Mouse (Mus musculus): ENCODE measurements at regions not wholly inside any gene's neighbourhood (a gene's known extent, or its start where the extent isn't known, plus 50 kb on each side); places are given as distances from the start of the nearest gene placed in this dataset.
A peak's percentile ranks its signal among the peaks of the same experiment; 100 is the strongest.

DNA sequence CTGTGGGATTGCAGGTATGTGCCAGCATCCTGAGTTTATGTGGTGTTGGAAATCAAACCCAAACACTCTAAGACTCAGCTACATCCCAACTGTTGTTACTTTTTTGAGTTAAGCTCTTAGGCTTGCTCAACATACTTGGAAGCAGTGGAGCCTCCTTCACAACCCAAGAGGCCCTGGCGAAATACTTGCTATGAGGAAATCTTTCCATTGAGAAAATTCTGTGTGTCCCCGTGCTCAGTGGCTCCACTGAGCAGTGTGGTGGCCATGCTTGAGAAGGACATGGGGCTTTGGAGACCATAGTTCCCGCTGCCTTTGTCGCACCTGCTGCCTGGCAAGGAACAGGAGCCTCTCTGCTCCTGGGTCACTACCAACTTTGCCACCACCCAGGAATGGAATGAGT, 89.9 kb upstream of the Ccnd1 start:
- Histone ChIP-seq H3K4me2 (no peak overlapping the region), H3K27ac (no peak overlapping the region), H3K4me3 (replicated peaks) (no peak overlapping the region), H3K9ac (no peak overlapping the region), H3K27me3 (no peaks in the 10 kb centered on the region), H3K9me3 (replicated peaks) (no peaks in the 10 kb centered on the region), H3K36me3 (no peaks in the 10 kb centered on the region), H3K4me1 (peaks cover 39% of the 10 kb centered on the region)
- ATAC-seq (replicated peaks; ENCODE audit: low FRiP score): no peak
- 90% methylated on average over 4 of the region's 4 CpGs for WGBS

DNA sequence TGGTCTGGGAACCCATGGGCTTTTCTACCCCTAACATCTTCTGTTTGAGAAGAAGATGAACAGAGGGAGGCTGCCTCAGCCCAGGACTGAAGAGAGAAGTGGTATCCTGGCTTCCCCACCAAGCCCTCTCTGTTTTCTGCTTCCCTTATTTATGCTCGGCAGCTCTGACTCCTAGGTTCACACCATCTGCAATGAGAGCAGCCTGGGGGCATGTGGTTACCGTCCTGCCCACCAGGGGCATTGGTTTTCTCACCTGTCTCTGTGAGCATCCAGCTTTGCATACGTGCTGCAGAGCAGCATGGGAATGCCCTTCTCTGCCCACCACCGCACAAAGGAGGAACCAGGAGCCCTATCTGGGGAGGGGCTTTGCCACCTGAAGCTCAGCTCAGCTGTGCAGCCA, 89.4 kb upstream of the Ccnd1 start:
- Histone ChIP-seq H3K9ac (no peak overlapping the region), H3K4me2 (no peak overlapping the region), H3K27ac (no peak overlapping the region), H3K4me3 (replicated peaks) (no peak overlapping the region), H3K27me3 (no peaks in the 10 kb centered on the region), H3K9me3 (replicated peaks) (no peaks in the 10 kb centered on the region), H3K36me3 (no peaks in the 10 kb centered on the region), H3K4me1 (peaks cover 39% of the 10 kb centered on the region)
- ATAC-seq (replicated peaks; ENCODE audit: low FRiP score): no peak
- 38% methylated on average over 4 of the region's 4 CpGs for WGBS

DNA sequence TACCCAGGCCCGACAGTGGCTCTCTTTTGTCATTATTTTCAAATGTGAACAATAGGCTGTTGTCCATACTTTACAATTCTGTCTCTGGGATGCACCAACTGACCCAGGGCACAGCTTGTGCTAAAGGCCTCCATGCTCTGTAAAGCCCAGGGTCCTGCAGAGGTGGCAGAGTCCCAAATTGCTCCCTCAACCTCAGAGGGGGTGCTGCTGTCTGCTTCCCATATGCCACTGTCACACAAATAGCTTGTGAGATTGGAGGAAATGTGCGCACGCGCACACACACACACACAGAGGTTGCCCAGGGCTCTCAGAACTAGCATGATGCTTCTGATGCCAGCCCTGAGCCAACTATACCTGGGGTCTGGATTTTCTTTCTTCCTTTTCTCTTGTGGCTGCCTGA, 87.3 kb upstream of the Ccnd1 start:
- no peak for ATAC-seq (replicated peaks; ENCODE audit: low FRiP score)
- Histone ChIP-seq H3K4me2 (no peak overlapping the region), H3K27ac (no peak overlapping the region), H3K9ac (no peak overlapping the region), H3K4me1 (peaks cover 39% of the 10 kb centered on the region), H3K4me3 (replicated peaks) (no peak overlapping the region), H3K36me3 (no peaks in the 10 kb centered on the region), H3K9me3 (replicated peaks) (no peaks in the 10 kb centered on the region), H3K27me3 (no peaks in the 10 kb centered on the region)
- 89% methylated on average over 4 of the region's 4 CpGs for WGBS

DNA sequence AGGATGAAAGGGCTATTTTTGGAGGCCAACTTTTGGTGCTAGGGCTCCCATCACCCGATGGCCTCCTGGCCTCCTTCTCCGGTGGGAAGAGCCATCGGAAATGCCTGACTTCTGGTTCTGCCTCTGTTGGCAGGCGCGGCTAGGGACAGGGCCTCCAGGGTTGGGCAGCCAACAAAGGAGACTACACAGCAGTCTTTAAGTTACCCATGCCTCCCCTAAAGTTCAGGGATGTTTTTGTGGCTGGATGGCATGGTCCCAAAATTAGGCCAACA, 86.2 kb upstream of the Ccnd1 start:
- Histone ChIP-seq H3K4me2 (no peak overlapping the region), H3K4me1 (peaks cover 29% of the 10 kb centered on the region), H3K36me3 (no peaks in the 10 kb centered on the region), H3K9ac (no peak overlapping the region), H3K9me3 (replicated peaks) (no peaks in the 10 kb centered on the region), H3K27ac (peak overlapping the region; percentile 64), H3K4me3 (replicated peaks) (no peak overlapping the region), H3K27me3 (no peaks in the 10 kb centered on the region)
- WGBS: 82% methylated on average over 5 of the region's 5 CpGs
- ATAC-seq (replicated peaks; ENCODE audit: low FRiP score): no peak

DNA sequence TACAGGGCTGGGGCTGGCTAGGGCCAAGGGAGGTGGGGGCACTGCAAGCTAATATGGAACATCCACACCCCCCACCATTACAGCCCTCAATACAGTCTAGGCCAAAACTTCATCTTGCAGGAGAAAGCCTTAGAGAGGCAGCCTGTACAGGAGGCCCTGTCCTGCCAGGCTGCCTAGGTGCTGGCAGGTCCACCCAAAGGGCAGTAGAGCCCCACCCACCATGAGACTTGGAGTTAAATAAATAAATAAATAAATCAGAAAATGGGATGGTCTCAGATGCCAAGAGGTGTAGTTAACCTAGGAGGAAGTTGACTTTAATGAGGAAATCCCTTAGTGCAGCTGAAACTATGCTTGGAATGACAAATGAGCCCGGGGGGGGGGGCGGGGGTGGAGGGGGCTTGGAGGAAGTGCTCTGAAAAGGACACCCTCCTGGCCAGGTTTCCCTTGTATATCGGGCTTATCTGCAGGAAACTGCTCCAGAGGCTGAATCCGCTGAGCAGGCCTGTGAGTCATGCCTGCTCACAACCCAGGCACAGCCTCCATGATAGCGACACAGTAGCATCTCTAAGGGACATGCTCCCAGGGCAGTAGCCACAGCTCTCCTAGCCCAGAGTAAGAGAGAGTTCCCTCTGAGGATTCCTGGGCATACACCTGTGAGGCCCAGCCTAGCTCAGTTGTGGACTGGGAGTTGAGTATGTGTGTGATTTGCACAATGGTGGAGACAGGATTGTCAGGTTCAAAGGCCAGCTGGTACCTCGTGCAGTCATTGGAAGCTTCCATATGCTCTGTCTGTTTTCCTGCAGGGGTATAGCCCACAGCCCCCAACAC, 85.7 kb upstream of the Ccnd1 start:
- ATAC-seq (replicated peaks; ENCODE audit: low FRiP score): peak; percentile 47
- H3K9me3 ChIP-seq (replicated peaks): no peaks in the 10 kb centered on the region
- H3K27ac ChIP-seq: peak overlapping the region; percentile 71
- H3K27me3 ChIP-seq: no peaks in the 10 kb centered on the region
- H3K4me2 ChIP-seq: no peak overlapping the region
- H3K9ac ChIP-seq: no peak overlapping the region
- whole genome bisulfite sequencing: 39% methylated on average over 6 of the region's 6 CpGs
- peaks cover 25% of the 10 kb centered on the region for H3K4me1 ChIP-seq
- no peaks in the 10 kb centered on the region for H3K36me3 ChIP-seq
- H3K4me3 ChIP-seq (replicated peaks): no peak overlapping the region

DNA sequence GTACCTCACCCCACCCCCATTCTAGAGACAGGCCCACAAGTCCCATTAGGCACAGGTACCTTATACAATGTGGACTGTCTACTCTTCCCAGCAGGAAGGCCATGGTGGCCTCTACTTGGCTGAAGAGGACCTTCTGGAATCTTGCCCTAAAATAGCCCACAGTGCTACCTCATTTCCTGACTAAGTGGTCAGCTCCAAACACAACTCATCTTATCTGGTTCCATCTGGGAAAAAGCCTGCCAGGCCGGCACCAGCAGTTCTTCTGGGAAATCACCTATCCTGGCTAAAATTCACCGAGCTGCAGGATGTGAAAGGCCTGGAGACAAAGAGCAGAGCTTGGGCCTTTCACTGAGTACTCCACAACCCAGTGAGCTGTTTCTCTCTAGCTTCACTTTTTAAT, 84.9 kb upstream of the Ccnd1 start:
- Histone ChIP-seq H3K9me3 (replicated peaks) (no peaks in the 10 kb centered on the region), H3K27me3 (no peaks in the 10 kb centered on the region), H3K4me1 (peaks cover 18% of the 10 kb centered on the region), H3K9ac (no peak overlapping the region), H3K4me2 (no peak overlapping the region), H3K36me3 (no peaks in the 10 kb centered on the region), H3K27ac (peak overlapping the region; percentile 71), H3K4me3 (replicated peaks) (no peak overlapping the region)
- 80% methylated on average over 2 of the region's 2 CpGs for WGBS
- ATAC-seq (replicated peaks; ENCODE audit: low FRiP score): no peak

DNA sequence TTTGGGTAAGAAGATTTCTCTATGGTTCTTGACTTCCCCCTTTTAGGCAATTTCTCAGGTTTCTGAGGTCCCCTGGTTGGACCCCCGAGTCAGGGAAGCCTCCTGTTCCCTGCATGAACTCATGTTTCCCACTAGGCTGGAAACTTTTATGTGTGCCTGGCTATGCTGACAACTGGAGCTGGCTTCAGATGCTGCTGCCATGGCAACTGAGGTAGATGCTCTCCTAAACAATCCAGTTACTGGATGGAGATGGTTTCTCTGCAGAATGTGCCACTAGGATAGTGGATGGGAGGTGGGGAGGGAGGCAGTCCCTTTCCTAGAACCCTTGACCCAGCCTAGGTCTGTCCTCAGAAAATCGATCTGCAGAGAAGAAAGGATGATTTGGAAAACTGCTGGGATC, 79.4 kb upstream of the Ccnd1 start:
- Histone ChIP-seq H3K36me3 (no peaks in the 10 kb centered on the region), H3K9ac (no peak overlapping the region), H3K27me3 (no peaks in the 10 kb centered on the region), H3K27ac (no peak overlapping the region), H3K4me2 (no peak overlapping the region), H3K4me1 (peaks cover 12% of the 10 kb centered on the region), H3K4me3 (replicated peaks) (no peak overlapping the region), H3K9me3 (replicated peaks) (no peaks in the 10 kb centered on the region)
- ATAC-seq (replicated peaks; ENCODE audit: low FRiP score): no peak
- 68% methylated on average over 2 of the region's 2 CpGs for WGBS

DNA sequence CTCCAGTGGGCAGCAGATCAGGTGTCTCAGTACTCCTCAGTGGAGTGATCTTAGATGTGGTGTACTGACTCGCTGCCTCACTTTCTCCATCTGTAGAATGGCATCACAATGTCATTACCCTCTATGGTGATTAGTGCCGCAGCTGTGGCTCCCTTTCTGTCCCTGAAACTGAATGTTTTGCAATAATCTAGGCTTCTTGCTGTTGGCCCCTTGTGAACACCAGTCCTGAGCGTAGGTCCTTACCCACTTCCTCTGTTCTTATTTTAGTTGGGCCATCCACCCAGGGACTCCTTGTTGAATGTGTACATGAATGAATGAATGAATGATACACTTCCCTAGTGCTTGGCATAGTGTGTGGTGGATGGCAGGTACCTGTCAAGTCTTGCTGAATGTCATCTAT, 78.4 kb upstream of the Ccnd1 start:
- H3K4me1 ChIP-seq: peaks cover 12% of the 10 kb centered on the region
- H3K4me3 ChIP-seq (replicated peaks): no peak overlapping the region
- H3K4me2 ChIP-seq: no peak overlapping the region
- ATAC-seq (replicated peaks; ENCODE audit: low FRiP score): no peak
- H3K27ac ChIP-seq: no peak overlapping the region
- WGBS: 92% methylated on average over 3 of the region's 3 CpGs
- no peaks in the 10 kb centered on the region for H3K9me3 ChIP-seq (replicated peaks)
- no peaks in the 10 kb centered on the region for H3K27me3 ChIP-seq
- H3K36me3 ChIP-seq: no peaks in the 10 kb centered on the region
- H3K9ac ChIP-seq: no peak overlapping the region

DNA sequence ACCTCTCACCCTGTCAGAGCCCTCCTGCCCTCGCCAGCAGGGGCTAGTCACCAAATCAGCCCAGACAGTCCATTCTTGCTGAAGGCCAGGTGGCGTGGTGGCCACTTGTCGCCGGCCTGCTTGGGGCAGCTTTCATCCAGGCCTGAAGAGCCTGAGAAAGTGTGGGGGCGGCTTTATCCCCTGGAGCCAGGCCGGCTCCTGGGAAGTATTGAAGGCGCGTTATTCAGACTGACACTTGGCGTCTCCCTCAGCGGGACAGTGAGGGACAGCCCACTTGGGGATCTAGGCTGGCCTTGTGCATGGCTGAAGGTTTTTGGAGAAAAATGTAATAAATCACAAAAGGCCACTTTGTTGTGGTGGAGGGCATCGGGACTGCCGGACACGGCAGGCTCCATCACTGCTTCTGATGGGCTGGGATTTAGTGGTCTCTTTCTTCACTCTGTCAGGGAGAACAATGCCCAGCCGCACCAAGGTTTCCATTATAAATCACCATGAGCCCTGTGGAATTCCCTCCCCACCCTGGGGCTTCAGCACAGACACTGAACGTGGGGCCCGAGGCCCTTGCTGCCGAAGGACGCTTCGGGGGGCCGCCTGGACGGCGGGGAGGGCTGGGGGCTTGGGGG, 75.8 kb upstream of the Ccnd1 start:
- no peak overlapping the region for H3K4me2 ChIP-seq
- no peaks in the 10 kb centered on the region for H3K36me3 ChIP-seq
- 35% methylated on average over 22 of the region's 22 CpGs for WGBS
- no peaks in the 10 kb centered on the region for H3K27me3 ChIP-seq
- H3K27ac ChIP-seq: no peak overlapping the region
- H3K9ac ChIP-seq: no peak overlapping the region
- no peak overlapping the region for H3K4me3 ChIP-seq (replicated peaks)
- H3K4me1 ChIP-seq: peaks cover 12% of the 10 kb centered on the region
- ATAC-seq (replicated peaks; ENCODE audit: low FRiP score): peak; percentile 43
- no peaks in the 10 kb centered on the region for H3K9me3 ChIP-seq (replicated peaks)

DNA sequence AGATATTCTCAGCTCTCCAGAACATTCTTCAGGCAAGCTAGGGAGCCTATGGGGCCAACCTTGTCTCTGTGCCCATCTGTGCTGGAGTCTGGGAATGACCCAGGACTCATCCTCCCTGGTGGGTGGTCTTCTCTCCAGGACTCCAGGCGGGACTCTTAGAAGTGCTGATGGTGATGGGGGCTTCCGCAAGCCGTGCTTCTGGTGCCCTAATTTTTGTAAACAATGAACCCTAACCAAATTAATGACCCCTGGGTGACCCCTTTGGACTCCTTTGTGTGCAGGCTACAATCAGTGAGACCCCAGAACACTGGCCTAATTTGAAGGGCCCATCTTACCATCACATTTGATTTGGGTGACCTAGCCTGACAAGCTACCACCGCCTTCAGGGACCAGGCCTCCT, 71.0 kb upstream of the Ccnd1 start:
- no peak for ATAC-seq (replicated peaks; ENCODE audit: low FRiP score)
- Histone ChIP-seq H3K27me3 (no peaks in the 10 kb centered on the region), H3K4me3 (replicated peaks) (no peak overlapping the region), H3K36me3 (no peaks in the 10 kb centered on the region), H3K4me2 (no peak overlapping the region), H3K9ac (no peak overlapping the region), H3K4me1 (peaks cover 13% of the 10 kb centered on the region), H3K9me3 (replicated peaks) (no peaks in the 10 kb centered on the region), H3K27ac (no peak overlapping the region)
- WGBS: 68% methylated on average over 4 of the region's 4 CpGs

DNA sequence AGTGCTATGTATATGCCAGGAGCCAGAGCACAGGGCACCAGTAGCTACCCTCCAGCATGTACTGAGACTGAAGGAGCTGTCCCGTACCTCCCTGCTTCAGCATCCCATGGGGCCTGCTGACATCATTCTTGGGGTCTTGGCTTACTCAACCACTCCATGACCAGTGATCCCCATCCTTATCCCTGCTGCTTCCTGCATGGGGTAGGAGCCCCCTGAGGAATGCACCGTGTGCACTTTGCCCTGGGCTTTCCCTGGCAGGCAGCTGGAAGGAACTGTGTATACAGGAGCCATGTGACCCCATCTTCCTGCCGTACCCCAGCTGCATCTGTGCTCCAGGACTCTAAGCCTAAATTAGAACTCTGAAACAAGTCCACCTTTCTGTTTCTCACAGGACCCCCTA, 70.3 kb upstream of the Ccnd1 start:
- no peak overlapping the region for H3K27ac ChIP-seq
- no peaks in the 10 kb centered on the region for H3K36me3 ChIP-seq
- no peaks in the 10 kb centered on the region for H3K9me3 ChIP-seq (replicated peaks)
- 49% methylated on average over 3 of the region's 3 CpGs for WGBS
- no peak overlapping the region for H3K4me2 ChIP-seq
- H3K27me3 ChIP-seq: no peaks in the 10 kb centered on the region
- H3K4me1 ChIP-seq: peaks cover 6% of the 10 kb centered on the region; the same call in 1 of the 2 replicates
- no peak for ATAC-seq (replicated peaks; ENCODE audit: low FRiP score)
- no peak overlapping the region for H3K4me3 ChIP-seq (replicated peaks)
- H3K9ac ChIP-seq: no peak overlapping the region

DNA sequence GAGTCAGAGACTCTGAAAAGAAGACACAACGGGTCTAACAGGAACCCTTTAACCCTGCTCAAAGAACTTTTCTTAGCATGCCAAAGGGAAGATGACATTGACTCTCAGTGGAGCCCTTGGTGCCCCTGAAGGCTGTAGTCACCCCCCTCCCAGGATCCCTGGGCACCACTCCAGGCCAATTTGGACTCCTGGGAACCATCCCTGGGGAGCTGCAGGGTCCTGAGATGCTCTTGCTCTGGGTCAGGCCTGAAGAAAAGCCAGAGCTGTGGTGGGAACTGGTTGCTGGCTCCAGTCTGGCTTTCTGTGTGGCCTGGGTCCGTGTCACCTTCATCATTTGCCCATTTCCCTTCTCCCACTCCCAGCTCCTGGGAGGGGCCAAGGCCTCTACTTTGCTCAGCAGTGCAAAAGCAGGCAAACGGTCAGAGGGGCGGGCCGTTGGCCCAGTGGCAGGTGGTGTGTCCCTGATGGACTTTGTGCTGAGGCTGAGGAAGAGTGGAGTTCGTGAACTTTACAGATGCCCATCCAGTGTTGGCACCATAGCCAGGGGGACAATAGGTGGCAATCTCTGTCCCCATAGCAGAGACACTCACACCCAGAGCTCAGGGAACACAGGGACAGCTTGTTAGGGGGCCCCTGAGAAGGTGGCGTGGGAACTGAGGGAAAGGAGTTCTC, 69.1 kb upstream of the Ccnd1 start:
- no peak overlapping the region for H3K27ac ChIP-seq
- 55% methylated on average over 7 of the region's 7 CpGs for WGBS
- no peak overlapping the region for H3K4me3 ChIP-seq (replicated peaks)
- H3K9ac ChIP-seq: no peak overlapping the region
- H3K4me2 ChIP-seq: no peak overlapping the region
- no peaks in the 10 kb centered on the region for H3K27me3 ChIP-seq
- peaks cover 5% of the 10 kb centered on the region; the same call in 1 of the 2 replicates for H3K4me1 ChIP-seq
- no peaks in the 10 kb centered on the region for H3K9me3 ChIP-seq (replicated peaks)
- ATAC-seq (replicated peaks; ENCODE audit: low FRiP score): no peak
- no peaks in the 10 kb centered on the region for H3K36me3 ChIP-seq
